Mouse (Mus musculus) bone marrow, adult 2 months (tissue): Measurements from ENCODE around the gene Pmm2.

Experiments
- CTCF ChIP-seq: fragments of 200-500 bp; IDR thresholded peaks from 2 replicates; pipeline ENCODE4 v1.5.1; 2011; ENCODE audit warnings: low read length, control low read depth; ENCODE audit not compliant: control insufficient read depth, insufficient read depth
- POLR2A ChIP-seq: fragments of 200-500 bp; IDR thresholded peaks from 2 replicates; pipeline ENCODE4 v1.6.1; 2011; ENCODE audit warnings: low read depth, mild to moderate bottlenecking, control low read depth, low read length, borderline replicate concordance; ENCODE audit not compliant: control insufficient read depth

- TF ChIP-seq CTCF = no peak
- TF ChIP-seq POLR2A = no peak
Observed at GRCm38 (mm10) chr16:8663022-8663421, 25.5 kb downstream of the Pmm2 start.
